Mouse (Mus musculus): Measurements from ENCODE around the gene Kcna2.

Kcna2 gene

DNA sequence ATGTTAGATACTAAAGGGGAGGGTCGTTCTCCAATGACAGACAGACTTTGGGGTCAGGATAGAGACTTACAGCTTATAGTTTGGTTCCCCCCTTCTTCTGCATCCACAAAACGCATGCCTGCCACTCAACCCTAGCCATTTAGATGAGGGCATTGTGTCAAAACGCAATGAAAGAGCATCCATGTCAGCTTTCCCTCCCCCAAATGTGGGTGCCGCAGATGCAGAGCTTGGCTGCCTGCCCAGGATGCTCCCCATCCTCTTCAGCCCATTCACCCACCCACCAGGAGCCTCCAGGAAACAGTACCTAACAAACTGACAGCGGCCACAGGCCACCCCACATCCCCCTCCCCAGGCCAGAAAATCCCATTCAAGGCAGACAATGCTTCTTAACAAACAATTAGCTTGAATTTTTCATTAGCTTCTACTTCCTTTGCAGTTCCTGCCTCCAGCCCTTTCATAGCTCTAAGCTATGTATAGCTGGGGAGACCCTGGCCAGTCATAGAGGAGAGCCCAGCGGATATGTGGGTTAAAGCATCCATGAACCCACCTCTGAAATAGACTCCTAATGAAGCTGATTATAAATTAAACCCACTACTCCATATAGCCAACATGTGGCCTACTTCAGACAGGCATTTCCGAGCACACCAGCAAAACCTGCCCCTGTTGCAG lies 50.1 kb downstream of the Kcna2 start:
- DNase-seq (ENCODE audit: low spot score in 2 of 2) = no peak

DNA sequence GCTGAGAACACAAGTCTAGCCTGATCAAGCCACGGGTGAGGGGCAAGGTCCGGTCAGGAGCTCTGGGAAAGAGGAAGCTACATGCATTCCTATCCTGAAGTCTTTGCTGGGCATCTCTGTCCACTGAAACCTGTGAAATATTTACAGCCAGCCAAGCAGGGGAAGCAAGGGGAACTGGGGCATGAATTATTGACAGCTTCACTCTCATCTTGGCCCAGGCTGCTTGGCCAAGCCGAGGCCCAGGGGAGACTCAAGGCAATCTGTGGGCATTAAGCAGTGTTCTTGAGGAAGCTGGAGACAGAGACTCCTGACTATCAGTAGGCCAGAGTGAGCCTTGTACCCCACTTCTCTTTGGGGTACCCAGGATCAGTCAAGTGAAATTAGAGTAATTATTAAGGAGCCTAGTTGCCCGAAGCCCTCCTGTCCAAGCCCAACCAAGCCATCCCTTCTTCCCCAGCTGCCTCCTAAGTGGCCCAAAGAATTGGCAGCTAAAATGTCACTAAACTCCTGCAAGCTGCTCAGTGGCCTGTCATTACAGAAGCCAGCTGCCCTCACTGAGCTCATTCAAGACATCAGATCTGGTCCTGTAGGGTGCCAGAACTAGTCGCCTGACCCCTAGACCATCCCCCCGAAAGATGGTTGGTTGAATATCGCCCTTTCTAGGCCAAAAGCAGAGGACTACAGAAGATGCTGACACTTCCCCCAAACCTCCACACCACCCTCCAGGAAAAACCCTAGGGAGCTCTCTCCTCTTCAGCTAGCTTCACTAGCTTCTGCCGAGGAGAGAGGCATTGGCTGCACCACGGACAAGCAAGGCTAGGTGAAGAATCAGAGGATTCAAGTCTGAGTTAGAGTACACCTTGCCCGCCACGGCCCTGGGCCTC lies 53.1 kb downstream of the Kcna2 start:
- DNase-seq (ENCODE audit: low spot score in 2 of 2) = no peak

DNA sequence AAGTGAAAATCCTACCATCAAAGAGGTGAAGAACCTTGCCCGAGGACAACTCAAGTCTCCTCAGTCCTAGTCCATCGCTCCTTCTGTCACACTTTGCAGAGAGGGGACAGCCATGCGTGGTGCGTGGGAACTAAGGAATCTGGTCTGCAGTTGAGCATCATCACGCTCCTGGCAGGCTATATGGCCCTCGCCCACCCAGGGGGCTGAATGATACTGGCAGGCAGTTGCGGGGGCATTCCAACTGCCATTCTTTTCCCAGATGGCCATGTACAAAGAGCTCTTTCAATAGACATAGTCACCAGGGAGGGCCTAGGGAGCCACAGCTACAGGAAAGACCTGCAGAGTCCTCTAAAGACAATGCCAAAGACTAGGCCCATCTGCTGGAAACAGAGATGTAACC lies 57.9 kb downstream of the Kcna2 start:
- no peak for DNase-seq (ENCODE audit: low spot score in 2 of 2)

DNA sequence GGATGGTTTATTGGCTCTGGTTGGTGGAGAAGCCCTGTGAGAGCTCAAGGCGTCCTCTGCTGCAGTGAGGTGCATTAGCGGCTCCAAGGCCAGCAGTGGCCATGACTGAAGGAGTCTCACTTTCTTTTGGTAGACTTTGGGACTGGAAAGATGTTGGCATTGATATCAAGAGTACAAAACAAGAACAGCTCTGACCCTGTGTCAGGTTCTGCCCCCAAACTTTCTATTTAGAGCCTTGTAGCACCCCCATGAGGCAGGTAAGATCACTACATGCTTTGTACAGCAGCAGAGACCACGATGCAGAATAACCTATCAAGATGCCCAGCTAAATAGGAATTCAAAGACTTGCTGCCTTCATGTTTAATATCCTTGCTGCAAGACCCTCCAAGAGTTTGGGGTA lies 58.5 kb downstream of the Kcna2 start:
- no peak for DNase-seq (ENCODE audit: low spot score in 2 of 2)

DNA sequence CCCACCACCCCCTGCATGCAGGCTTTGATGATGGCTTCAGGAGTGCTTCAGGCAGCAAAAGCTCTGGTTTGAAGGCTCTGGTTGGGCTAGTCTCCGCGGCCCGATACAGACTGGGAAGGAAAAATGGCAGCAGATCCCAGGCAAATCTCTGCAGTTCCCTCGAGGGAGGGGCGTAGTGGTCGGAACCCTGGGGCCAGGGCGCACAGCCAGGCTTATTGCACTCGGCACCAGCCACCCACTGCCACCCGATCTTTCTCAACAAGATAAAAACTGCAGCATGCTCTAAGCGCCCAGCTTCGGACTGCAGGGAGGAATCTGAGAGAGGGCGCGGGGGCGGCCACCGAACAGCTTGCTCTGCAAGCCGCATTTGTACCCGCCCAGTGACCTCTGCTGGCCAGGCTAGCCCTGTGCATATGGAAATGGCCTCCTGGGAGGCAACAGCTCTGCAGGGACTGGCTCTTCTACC lies 58.9 kb downstream of the Kcna2 start:
- DNase-seq (ENCODE audit: low spot score in 2 of 2) = no peak

DNA sequence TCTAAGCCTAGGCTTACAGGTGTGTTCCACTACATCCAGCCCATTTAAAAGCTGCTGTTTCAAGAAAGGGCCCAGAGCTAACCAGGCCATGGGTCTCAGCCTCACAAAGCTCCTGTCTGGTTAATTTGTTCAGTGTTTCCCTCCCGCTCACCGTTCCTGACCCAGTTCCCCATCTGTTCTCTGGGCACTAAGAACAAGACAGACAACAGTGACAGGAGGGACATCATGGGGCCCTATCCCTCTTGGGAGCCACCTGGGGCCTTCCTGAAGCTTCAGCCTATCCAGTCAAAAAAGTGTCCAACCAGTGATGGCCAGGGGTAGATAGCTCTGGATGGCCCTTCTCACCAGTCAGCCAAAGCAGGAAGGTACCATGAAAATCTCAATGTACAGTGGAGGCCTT lies 61.8 kb downstream of the Kcna2 start:
- DNase-seq (ENCODE audit: low spot score in 2 of 2) = no peak
